Mouse (Mus musculus): ENCODE measurements at regions not wholly inside any gene's neighbourhood (a gene's known extent, or its start where the extent isn't known, plus 50 kb on each side); places are given as distances from the start of the nearest gene placed in this dataset.

GRCm38 (mm10) chr12:20614766-20615165, 375.5 kb upstream of the Asap2 start:
- peak; percentile 81 to 92 for DNase-seq
